Mouse (Mus musculus) cerebellum, adult 2 months (tissue): Measurements from ENCODE around the gene Lonp2.

ENCODE experiments used
- CTCF ChIP-seq: fragments of 200-500 bp; IDR thresholded peaks from 2 replicates; pipeline ENCODE4 v1.5.1; 2011; ENCODE audit warnings: low read depth, mild to moderate bottlenecking, control low read depth, low read length, moderate library complexity, borderline replicate concordance; ENCODE audit not compliant: insufficient read depth
- POLR2A ChIP-seq: fragments of 200-500 bp; IDR thresholded peaks from 2 replicates; pipeline ENCODE4 v1.6.1; 2011; ENCODE audit warnings: low read length, control low read depth, borderline replicate concordance; ENCODE audit not compliant: insufficient read depth

- TF ChIP-seq CTCF (no peak), POLR2A (no peak)
Observed at GRCm38 (mm10) chr8:86766548-86767211, 142.8 kb downstream of the Lonp2 start.
